Mouse (Mus musculus) adrenal gland, postnatal 14 days (tissue): ENCODE results near the gene Gm27235. TPM values are rescaled to one million over a fixed set of nuclear protein-coding genes. Genes with fewer than 3 reads are reported as not detected.
"Not testable (repeated sequence)": the region's sequence is repeated elsewhere in the genome, so short reads cannot be mapped to it uniquely, and the experiment has no call there.

Experiments used
- DNase-seq: peaks from one replicate; pipeline ENCODE4 v3.0.0; 2021; ENCODE audit warnings: mixed read lengths
- long read RNA-seq, 2 experiments: library from polyadenylated mRNA; stranded (forward); transcript quantifications; one replicate each; pipeline ENCODE4 v2.0.0; 2021
- total RNA-seq: library from RNA; stranded (reverse); gene quantifications from 2 replicates; pipeline ENCODE4 v1.2.3, GENCODE M21; 2021

Gm27235 gene
- not detected in 2 replicates for total RNA-seq
- long read RNA-seq, experiment 1 = 0 reads
- long read RNA-seq, experiment 2 = 0 reads

DNA sequence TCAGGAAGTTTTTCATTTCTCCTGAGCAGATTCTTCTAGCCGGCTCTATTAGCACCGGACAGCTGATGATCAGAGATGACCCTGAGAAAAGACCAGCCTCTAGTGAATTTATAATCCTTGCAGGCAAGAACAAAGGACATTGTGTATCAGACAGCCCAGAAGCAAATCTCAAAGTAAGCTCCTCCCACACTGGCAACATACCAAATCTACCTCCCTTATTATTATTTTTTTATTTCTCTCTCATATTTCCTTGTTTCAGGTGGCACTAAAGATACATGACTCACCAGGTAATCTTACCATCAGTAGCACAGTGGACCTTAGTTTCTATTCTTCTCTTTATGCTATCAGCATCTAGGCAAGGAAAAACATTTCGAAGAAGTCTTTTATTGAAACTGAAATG, at the start of gene Gm27235, which contains the start of gene D730048I06Rik:
Gene Gm27235, minus strand, starts transcription at position 101 of the 400 bp plus-strand sequence.
Gene D730048I06Rik, minus strand, starts transcription at position 112 of the 400 bp plus-strand sequence.
- DNase-seq = no peak

DNA sequence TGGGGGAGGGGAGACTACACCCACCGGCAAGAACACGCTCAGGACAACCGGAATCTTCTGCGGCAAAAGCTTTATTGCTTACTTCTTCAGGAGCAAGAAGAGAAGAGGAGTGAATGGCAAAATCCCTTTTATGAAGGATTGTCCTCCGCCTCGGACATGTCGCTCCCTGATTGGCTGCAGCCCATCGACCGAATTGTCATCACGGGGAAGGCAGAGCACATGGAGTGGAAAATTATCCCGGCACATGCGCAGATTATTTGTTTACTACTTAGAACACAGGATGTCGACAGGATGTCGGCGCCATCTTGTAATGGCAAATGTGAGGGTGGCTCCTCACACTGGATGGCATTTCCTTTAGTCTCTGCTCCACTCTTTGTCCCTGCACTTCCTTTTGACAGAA, 28.0 kb upstream of the Gm27235 start:
- DNase-seq = not testable (repeated sequence)

GRCm38 (mm10) chr9:35798146-35798545, 8.2 kb upstream of the Gm27235 start:
- no peak for DNase-seq

GRCm38 (mm10) chr9:35778009-35778408, 11.9 kb downstream of the Gm27235 start, which contains the start of gene Gm17727:
Gene Gm17727 (minus strand): TSS chr9:35778109.
- DNase-seq = no peak

GRCm38 (mm10) chr9:35756843-35757242, 33.1 kb downstream of the Gm27235 start:
- DNase-seq = no peak

DNA sequence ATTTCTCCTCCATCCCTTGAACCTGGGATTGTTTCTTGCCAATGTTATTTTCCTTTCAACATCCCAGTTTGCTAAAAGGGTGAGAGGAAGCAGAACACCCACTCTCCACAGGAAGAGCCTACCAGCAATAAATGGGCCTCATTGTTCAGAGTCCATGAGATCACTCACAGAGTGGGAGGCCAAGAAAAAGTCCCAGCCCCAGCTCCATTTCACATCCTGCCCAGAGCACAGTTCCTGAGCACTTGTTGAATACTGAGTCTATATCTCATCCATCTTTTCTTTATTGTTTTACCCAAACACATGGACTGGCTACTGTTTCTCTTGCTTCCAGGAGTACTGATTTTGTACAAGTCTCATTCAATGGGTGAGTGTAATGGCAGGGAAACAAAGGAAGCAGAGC, 49.2 kb downstream of the Gm27235 start, which contains the start of gene Gm17677:
Gene Gm17677, plus strand, starts transcription at position 301 of the 400 bp plus-strand sequence.
- no peak for DNase-seq

Other genes starting within 250 kb of the Gm27235 start
- 0.67 and 0.68 TPM in 2 replicates for gene Ddx25, start 231.6 kb downstream of the Gm27235 start, total RNA-seq
- gene Pus3, start 231.5 kb downstream of the Gm27235 start, total RNA-seq = 14.1 and 16.3 TPM in 2 replicates
- 0.26 TPM in 1 of 2 replicates, not detected in the other for gene Pate2, start 219.8 kb downstream of the Gm27235 start, total RNA-seq
- 4.2 and 5.4 TPM in 2 replicates for gene Hyls1, start 219.7 kb downstream of the Gm27235 start, total RNA-seq
- gene Pate4, start 178.2 kb downstream of the Gm27235 start, total RNA-seq = not detected in 2 replicates
- not detected in 2 replicates for gene Pate3, start 141.9 kb downstream of the Gm27235 start, total RNA-seq
- gene Pate1, start 102.7 kb downstream of the Gm27235 start, total RNA-seq = not detected in 2 replicates
- gene Gm17677, start 49.1 kb downstream of the Gm27235 start, total RNA-seq = not detected in 2 replicates
- gene Gm17727, start 12.0 kb downstream of the Gm27235 start, total RNA-seq = not detected in 2 replicates
- not detected in 2 replicates for gene D730048I06Rik, start within 50 bp of the Gm27235 start, total RNA-seq
- gene 9230110F15Rik, start 54.0 kb upstream of the Gm27235 start, total RNA-seq = not detected in 2 replicates
- not detected in 2 replicates for gene 9230113P08Rik, start 118.3 kb upstream of the Gm27235 start, total RNA-seq